Mouse (Mus musculus): ENCODE data around the gene Tspan18. TPM values are rescaled to one million over a fixed set of nuclear protein-coding genes. Genes with fewer than 3 reads are reported as not detected.

Gene Tspan18
- polyA plus RNA-seq, 1 experiment from 2014 or later = 20.1 TPM

DNA sequence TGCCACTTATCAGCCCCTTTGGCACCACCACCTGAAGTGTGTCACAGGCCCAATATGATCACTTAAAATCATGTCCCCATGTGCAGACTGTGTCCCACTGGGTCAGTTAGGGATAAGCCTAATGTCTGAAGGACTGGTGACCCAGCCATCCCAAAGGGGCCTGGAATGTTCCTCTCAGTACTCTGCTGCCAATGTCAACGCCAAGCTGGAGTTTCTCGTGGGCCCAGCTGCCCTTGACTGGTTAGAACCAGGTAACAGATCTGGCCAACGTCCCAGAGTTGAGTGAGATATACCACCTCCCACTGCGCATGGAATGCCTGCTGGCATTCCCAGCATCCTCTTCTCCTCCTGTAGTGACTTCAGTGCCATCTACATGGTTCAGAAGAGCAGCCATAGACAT is 5.2 kb downstream of the Tspan18 start:
- Histone ChIP-seq H3K9me3 (replicated peaks; ENCODE audit: control insufficient read depth, low read length, poor library complexity, severe bottlenecking) (no peaks in the 10 kb centered on the region), H3K9ac (ENCODE audit: low read depth, low read length) (no peak overlapping the region), H3K4me1 (ENCODE audit: control insufficient read depth, insufficient read depth, low read length) (peaks cover 38% of the 10 kb centered on the region), H3K4me2 (ENCODE audit: low read length) (no peak overlapping the region), H3K36me3 (ENCODE audit: control insufficient read depth, insufficient read depth, low read length) (no peaks in the 10 kb centered on the region), H3K27me3 (ENCODE audit: control insufficient read depth, insufficient read depth, low read depth, low read length) (no peaks in the 10 kb centered on the region), H3K27ac (ENCODE audit: low read length) (no peak overlapping the region), H3K4me3 (ENCODE audit: low read depth, low read length) (no peak overlapping the region)
- ATAC-seq = no peak
- WGBS = 88% methylated on average over 4 of the region's 4 CpGs

DNA sequence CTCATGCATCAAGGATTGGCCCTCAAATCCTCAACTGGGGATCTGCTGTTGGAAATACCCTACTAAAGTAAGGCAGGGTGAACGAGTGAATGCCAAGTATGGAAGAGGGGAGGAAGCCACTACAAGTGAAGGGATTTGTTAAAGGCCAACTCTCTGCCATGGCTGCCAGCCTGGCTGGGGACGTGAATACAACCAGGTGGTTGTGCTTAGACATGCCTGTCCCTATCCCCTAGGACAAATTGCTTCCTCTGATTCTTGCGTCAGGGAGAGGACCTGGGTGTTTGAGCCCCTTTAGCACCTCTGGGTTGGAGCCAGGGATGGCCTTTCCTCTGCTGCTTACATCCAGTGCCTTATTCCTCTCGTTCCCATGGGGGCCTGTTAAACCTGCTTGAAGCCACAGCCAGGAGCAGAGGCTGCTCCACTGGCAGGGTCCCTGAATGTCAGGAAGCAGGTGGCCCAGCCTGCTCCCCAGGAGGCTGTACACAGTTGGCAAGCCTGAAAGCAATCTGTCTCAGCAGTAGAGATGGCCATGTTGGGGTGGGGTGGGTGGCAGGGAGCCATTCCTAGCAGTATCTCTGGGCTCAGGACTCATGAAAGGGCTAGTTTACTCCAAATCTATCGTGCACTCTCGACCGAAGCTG is 6.3 kb downstream of the Tspan18 start:
- Histone ChIP-seq H3K27ac (ENCODE audit: low read length) (no peak overlapping the region), H3K4me1 (ENCODE audit: control insufficient read depth, insufficient read depth, low read length) (peaks cover 37% of the 10 kb centered on the region), H3K4me3 (ENCODE audit: low read depth, low read length) (no peak overlapping the region), H3K27me3 (ENCODE audit: control insufficient read depth, insufficient read depth, low read depth, low read length) (no peaks in the 10 kb centered on the region), H3K9me3 (replicated peaks; ENCODE audit: control insufficient read depth, low read length, poor library complexity, severe bottlenecking) (no peaks in the 10 kb centered on the region), H3K36me3 (ENCODE audit: control insufficient read depth, insufficient read depth, low read length) (no peaks in the 10 kb centered on the region), H3K4me2 (ENCODE audit: low read length) (no peak overlapping the region), H3K9ac (ENCODE audit: low read depth, low read length) (no peak overlapping the region)
- no peak for ATAC-seq
- 76% methylated on average over 7 of the region's 7 CpGs for WGBS

DNA sequence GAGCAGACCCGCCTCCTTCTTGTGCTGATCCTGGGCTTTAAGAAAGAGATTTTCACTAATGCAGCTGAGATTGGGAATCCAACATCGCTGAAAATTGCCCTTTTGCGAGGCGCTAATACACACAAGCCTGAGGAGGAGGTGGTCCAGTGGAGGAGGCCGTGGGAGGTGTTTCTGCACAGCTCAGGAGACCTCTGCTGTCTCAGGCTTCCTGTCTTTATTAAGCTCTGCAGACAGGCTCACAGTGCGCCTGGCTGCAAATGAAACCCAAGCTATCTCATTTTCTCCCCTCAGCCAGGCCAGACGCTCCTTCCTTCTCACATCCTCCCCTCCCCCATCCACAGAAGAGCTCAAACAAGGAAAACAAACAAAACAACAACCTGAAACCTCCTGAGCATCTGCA is 9.6 kb downstream of the Tspan18 start:
- no peak for ATAC-seq
- Histone ChIP-seq H3K9me3 (replicated peaks; ENCODE audit: control insufficient read depth, low read length, poor library complexity, severe bottlenecking) (no peaks in the 10 kb centered on the region), H3K27ac (ENCODE audit: low read length) (peak overlapping the region; percentile 58), H3K27me3 (ENCODE audit: control insufficient read depth, insufficient read depth, low read depth, low read length) (no peaks in the 10 kb centered on the region), H3K36me3 (ENCODE audit: control insufficient read depth, insufficient read depth, low read length) (no peaks in the 10 kb centered on the region), H3K4me3 (ENCODE audit: low read depth, low read length) (no peak overlapping the region), H3K4me2 (ENCODE audit: low read length) (no peak overlapping the region), H3K4me1 (ENCODE audit: control insufficient read depth, insufficient read depth, low read length) (peaks cover 16% of the 10 kb centered on the region; the same call in 1 of the 2 replicates), H3K9ac (ENCODE audit: low read depth, low read length) (0 out of 2 replicates have a peak overlapping the region, but pooled peaks have one; percentile 7)
- 41% methylated on average over 7 of the region's 7 CpGs for WGBS

- H3K9ac ChIP-seq (ENCODE audit: low read depth, low read length) = no peak overlapping the region
- H3K27ac ChIP-seq (ENCODE audit: low read length) = no peak overlapping the region
- no peaks in the 10 kb centered on the region for H3K9me3 ChIP-seq (replicated peaks; ENCODE audit: control insufficient read depth, low read length, poor library complexity, severe bottlenecking)
- no peak overlapping the region for H3K4me3 ChIP-seq (ENCODE audit: low read depth, low read length)
- H3K36me3 ChIP-seq (ENCODE audit: control insufficient read depth, insufficient read depth, low read length) = no peaks in the 10 kb centered on the region
- no peak for ATAC-seq
- H3K4me1 ChIP-seq (ENCODE audit: control insufficient read depth, insufficient read depth, low read length) = peaks cover 21% of the 10 kb centered on the region; the same call in 1 of the 2 replicates
- no peak overlapping the region for H3K4me2 ChIP-seq (ENCODE audit: low read length)
- H3K27me3 ChIP-seq (ENCODE audit: control insufficient read depth, insufficient read depth, low read depth, low read length) = no peaks in the 10 kb centered on the region
- 80% methylated on average over 8 of the region's 8 CpGs for WGBS
These were observed 12.4 kb downstream of the Tspan18 start for GRCm38 (mm10) chr2:93321946-93322345.

DNA sequence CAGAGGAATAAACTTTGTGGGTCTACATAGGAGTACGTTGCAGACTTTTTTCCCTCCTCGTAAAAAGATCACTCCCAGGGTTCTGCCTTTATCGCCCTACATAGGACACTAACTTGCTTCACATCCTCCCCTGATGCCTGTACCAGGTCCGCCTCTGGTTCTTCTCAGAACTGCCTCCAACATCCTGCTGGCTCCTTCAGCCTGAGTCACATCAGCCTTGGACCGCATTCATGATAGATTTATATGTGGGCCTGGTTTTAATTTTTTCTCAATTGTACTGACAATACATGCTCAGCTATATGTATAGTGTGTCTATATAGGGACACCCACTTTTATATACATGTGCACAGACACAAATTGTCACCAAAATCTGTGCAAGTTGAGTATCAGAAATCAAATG is 14.0 kb downstream of the Tspan18 start:
- Histone ChIP-seq H3K4me2 (ENCODE audit: low read length) (no peak overlapping the region), H3K27ac (ENCODE audit: low read length) (no peak overlapping the region), H3K36me3 (ENCODE audit: control insufficient read depth, insufficient read depth, low read length) (no peaks in the 10 kb centered on the region), H3K9ac (ENCODE audit: low read depth, low read length) (no peak overlapping the region), H3K9me3 (replicated peaks; ENCODE audit: control insufficient read depth, low read length, poor library complexity, severe bottlenecking) (no peaks in the 10 kb centered on the region), H3K4me1 (ENCODE audit: control insufficient read depth, insufficient read depth, low read length) (peaks cover 20% of the 10 kb centered on the region; the same call in 1 of the 2 replicates), H3K27me3 (ENCODE audit: control insufficient read depth, insufficient read depth, low read depth, low read length) (no peaks in the 10 kb centered on the region), H3K4me3 (ENCODE audit: low read depth, low read length) (no peak overlapping the region)
- WGBS = 85% methylated on average over 5 of the region's 5 CpGs
- no peak for ATAC-seq

DNA sequence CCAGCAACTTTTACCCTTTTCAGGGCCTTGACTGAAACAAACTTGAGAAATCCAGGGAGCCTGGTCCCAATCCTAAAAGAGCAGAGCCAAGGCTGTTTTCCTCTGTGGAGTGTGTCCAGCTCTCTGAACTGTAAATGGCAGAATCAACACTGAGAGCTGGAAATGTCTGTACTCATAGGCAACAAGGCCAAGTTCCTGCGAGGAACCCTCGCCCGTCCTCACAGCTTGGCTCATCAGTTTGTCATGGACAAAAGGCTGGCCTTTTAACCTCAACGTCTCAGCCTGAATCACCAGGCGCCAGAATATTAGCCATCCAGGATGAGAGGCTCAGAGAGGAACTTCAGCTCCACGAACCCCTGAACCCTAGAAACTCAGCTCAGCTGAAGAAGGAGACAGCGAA is 14.7 kb downstream of the Tspan18 start:
- ATAC-seq = no peak
- Histone ChIP-seq H3K36me3 (ENCODE audit: control insufficient read depth, insufficient read depth, low read length) (no peaks in the 10 kb centered on the region), H3K9ac (ENCODE audit: low read depth, low read length) (no peak overlapping the region), H3K4me1 (ENCODE audit: control insufficient read depth, insufficient read depth, low read length) (peaks cover 13% of the 10 kb centered on the region; the same call in 1 of the 2 replicates), H3K4me3 (ENCODE audit: low read depth, low read length) (no peak overlapping the region), H3K27me3 (ENCODE audit: control insufficient read depth, insufficient read depth, low read depth, low read length) (no peaks in the 10 kb centered on the region), H3K27ac (ENCODE audit: low read length) (no peak overlapping the region), H3K4me2 (ENCODE audit: low read length) (no peak overlapping the region), H3K9me3 (replicated peaks; ENCODE audit: control insufficient read depth, low read length, poor library complexity, severe bottlenecking) (no peaks in the 10 kb centered on the region)
- 39% methylated on average over 7 of the region's 7 CpGs for WGBS

DNA sequence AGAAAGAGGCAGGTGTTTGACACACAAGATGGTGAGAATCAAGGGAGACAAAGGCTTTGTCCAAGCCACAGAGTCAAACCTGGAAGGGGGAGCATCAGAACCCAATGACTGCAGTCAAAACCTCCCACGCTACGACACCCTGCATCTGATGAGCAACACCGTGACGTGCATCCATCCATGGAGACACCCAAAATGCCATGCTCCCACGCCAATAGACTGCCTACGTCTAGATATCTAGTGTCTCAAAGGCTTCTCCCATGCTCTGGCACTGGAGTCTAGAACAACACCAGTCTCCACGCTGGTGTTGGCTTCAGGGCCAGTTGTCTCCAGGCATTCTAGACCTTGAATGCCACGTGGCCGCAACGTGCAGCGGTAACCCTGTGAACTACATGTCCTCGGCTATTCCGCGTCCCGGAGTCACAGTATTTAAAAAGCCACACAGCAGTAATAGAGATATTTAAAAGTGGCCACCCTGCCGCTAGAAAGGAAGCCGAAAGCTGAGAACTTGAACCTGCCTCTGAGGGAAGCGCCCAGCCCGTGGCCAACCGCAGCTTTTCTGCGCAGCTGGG is 15.4 kb downstream of the Tspan18 start:
- ATAC-seq = no peak
- Histone ChIP-seq H3K9me3 (replicated peaks; ENCODE audit: control insufficient read depth, low read length, poor library complexity, severe bottlenecking) (no peaks in the 10 kb centered on the region), H3K27ac (ENCODE audit: low read length) (no peak overlapping the region), H3K4me2 (ENCODE audit: low read length) (no peak overlapping the region), H3K4me1 (ENCODE audit: control insufficient read depth, insufficient read depth, low read length) (peaks cover 15% of the 10 kb centered on the region), H3K36me3 (ENCODE audit: control insufficient read depth, insufficient read depth, low read length) (no peaks in the 10 kb centered on the region), H3K27me3 (ENCODE audit: control insufficient read depth, insufficient read depth, low read depth, low read length) (no peaks in the 10 kb centered on the region), H3K9ac (ENCODE audit: low read depth, low read length) (no peak overlapping the region), H3K4me3 (ENCODE audit: low read depth, low read length) (no peak overlapping the region)
- 71% methylated on average over 21 of the region's 21 CpGs for WGBS

GRCm38 (mm10) chr2:93313768-93314632 is 20.3 kb downstream of the Tspan18 start:
- no peaks in the 10 kb centered on the region for H3K36me3 ChIP-seq (ENCODE audit: control insufficient read depth, insufficient read depth, low read length)
- 25% methylated on average over 15 of the region's 15 CpGs for WGBS
- ATAC-seq = no peak
- no peaks in the 10 kb centered on the region for H3K27me3 ChIP-seq (ENCODE audit: control insufficient read depth, insufficient read depth, low read depth, low read length)
- peak overlapping the region; percentile 56 for H3K27ac ChIP-seq (ENCODE audit: low read length)
- H3K4me2 ChIP-seq (ENCODE audit: low read length) = no peak overlapping the region
- H3K9me3 ChIP-seq (replicated peaks; ENCODE audit: control insufficient read depth, low read length, poor library complexity, severe bottlenecking) = no peaks in the 10 kb centered on the region
- H3K4me1 ChIP-seq (ENCODE audit: control insufficient read depth, insufficient read depth, low read length) = peaks cover 16% of the 10 kb centered on the region
- peak overlapping the region; percentile 13; the same call in 1 of the 2 replicates for H3K9ac ChIP-seq (ENCODE audit: low read depth, low read length)
- no peak overlapping the region for H3K4me3 ChIP-seq (ENCODE audit: low read depth, low read length)

- no peaks in the 10 kb centered on the region for H3K27me3 ChIP-seq (ENCODE audit: control insufficient read depth, insufficient read depth, low read depth, low read length)
- no peak overlapping the region for H3K9ac ChIP-seq (ENCODE audit: low read depth, low read length)
- no peaks in the 10 kb centered on the region for H3K36me3 ChIP-seq (ENCODE audit: control insufficient read depth, insufficient read depth, low read length)
- no peak overlapping the region for H3K4me2 ChIP-seq (ENCODE audit: low read length)
- WGBS = 87% methylated on average over 3 of the region's 3 CpGs
- ATAC-seq = no peak
- no peak overlapping the region for H3K4me3 ChIP-seq (ENCODE audit: low read depth, low read length)
- no peak overlapping the region for H3K27ac ChIP-seq (ENCODE audit: low read length)
- peaks cover 22% of the 10 kb centered on the region for H3K4me1 ChIP-seq (ENCODE audit: control insufficient read depth, insufficient read depth, low read length)
- H3K9me3 ChIP-seq (replicated peaks; ENCODE audit: control insufficient read depth, low read length, poor library complexity, severe bottlenecking) = no peaks in the 10 kb centered on the region
These were observed 21.8 kb downstream of the Tspan18 start for GRCm38 (mm10) chr2:93312458-93312857.
